ENCODE assay signal across 7 mouse cellular contexts in genomic region chr11:30367373-30368225, GRCm38 (mm10).
DNase-seq lines count a peak whose midpoint lies in the region; ATAC-seq and TF ChIP-seq lines count a peak whose summit lies in the region.

No protein-coding gene starts in this region.

- H3K9ac ChIP-seq in midbrain, embryonic 13.5 days (replicated peaks) = no peak overlapping the region
- no peak overlapping the region for H3K9ac ChIP-seq in midbrain, embryonic 15.5 days
- H3K9ac ChIP-seq in forebrain, postnatal 0 days = no peak overlapping the region

- H3K27ac ChIP-seq in midbrain, embryonic 13.5 days = no peak overlapping the region
- H3K27ac ChIP-seq in midbrain, embryonic 15.5 days = no peak overlapping the region
- H3K27ac ChIP-seq in forebrain, postnatal 0 days (ENCODE audit: low read depth, low read length) = no peak overlapping the region

- H3K4me2 ChIP-seq in midbrain, embryonic 13.5 days (replicated peaks) = no peak overlapping the region
- H3K4me2 ChIP-seq in midbrain, embryonic 15.5 days = no peak overlapping the region
- H3K4me2 ChIP-seq in forebrain, postnatal 0 days (ENCODE audit: low read depth) = no peak overlapping the region

- 74% methylated on average over 5 of the region's 5 CpGs for WGBS in midbrain, embryonic 13.5 days
- 69% methylated on average over 5 of the region's 5 CpGs for WGBS in midbrain, embryonic 15.5 days
- 31% methylated on average over 5 of the region's 5 CpGs for WGBS in forebrain, postnatal 0 days

- H3K36me3 ChIP-seq in midbrain, embryonic 13.5 days = no peaks in the 10 kb centered on the region
- H3K36me3 ChIP-seq in midbrain, embryonic 15.5 days (replicated peaks) = no peaks in the 10 kb centered on the region
- no peaks in the 10 kb centered on the region for H3K36me3 ChIP-seq in forebrain, postnatal 0 days (ENCODE audit: insufficient read depth)

- no peak for TF ChIP-seq CTCF in forebrain, postnatal 0 days (IDR thresholded peaks at IDR 0.05; ENCODE audit: low read depth)

- no peaks in the 10 kb centered on the region for H3K9me3 ChIP-seq in midbrain, embryonic 13.5 days
- H3K9me3 ChIP-seq in midbrain, embryonic 15.5 days = no peaks in the 10 kb centered on the region
- no peaks in the 10 kb centered on the region for H3K9me3 ChIP-seq in forebrain, postnatal 0 days (ENCODE audit: low read length)

- DNase-seq in forebrain, postnatal 0 days = peak; percentile 32
- DNase-seq in kidney, postnatal 4 days = peak; percentile 12 to 34
- DNase-seq in right cerebral cortex, postnatal 36 days (ENCODE audit: low spot score in 2 of 2) = peak; percentile 26 to 34
- no peak for DNase-seq in spleen, adult 18-20 months
- DNase-seq in urinary bladder, postnatal 14 days (ENCODE audit: low spot score) = no peak

- H3K27me3 ChIP-seq in midbrain, embryonic 13.5 days = no peaks in the 10 kb centered on the region
- no peaks in the 10 kb centered on the region for H3K27me3 ChIP-seq in midbrain, embryonic 15.5 days (replicated peaks)
- H3K27me3 ChIP-seq in forebrain, postnatal 0 days (ENCODE audit: insufficient read depth, low read length) = no peaks in the 10 kb centered on the region

- no peak overlapping the region for H3K4me3 ChIP-seq in midbrain, embryonic 13.5 days (replicated peaks)
- H3K4me3 ChIP-seq in midbrain, embryonic 15.5 days = no peak overlapping the region
- H3K4me3 ChIP-seq in forebrain, postnatal 0 days (ENCODE audit: low read depth, low read length) = no peak overlapping the region

- H3K4me1 ChIP-seq in midbrain, embryonic 13.5 days (replicated peaks) = no peaks in the 10 kb centered on the region
- H3K4me1 ChIP-seq in midbrain, embryonic 15.5 days = no peaks in the 10 kb centered on the region
- peaks cover 9% of the 10 kb centered on the region for H3K4me1 ChIP-seq in forebrain, postnatal 0 days (ENCODE audit: insufficient read depth)

- 0 out of 2 replicates have a peak, but pooled peaks have one; percentile 40 for ATAC-seq in midbrain, embryonic 13.5 days
- ATAC-seq in midbrain, embryonic 15.5 days (replicated peaks) = no peak
- peak; percentile 61 for ATAC-seq in forebrain, postnatal 0 days

Comparison
In these comparisons a context has a peak if more than half of its experiments do, and no peak if none do; other contexts are left out.
1. DNase-seq: peak in forebrain, postnatal 0 days (single experiment), kidney, postnatal 4 days (2 of 2) and right cerebral cortex, postnatal 36 days (2 of 2); none in spleen, adult 18-20 months (0 of 2) and urinary bladder, postnatal 14 days (single experiment).